Mouse (Mus musculus): ENCODE measurements around the gene Gpa33.

DNA sequence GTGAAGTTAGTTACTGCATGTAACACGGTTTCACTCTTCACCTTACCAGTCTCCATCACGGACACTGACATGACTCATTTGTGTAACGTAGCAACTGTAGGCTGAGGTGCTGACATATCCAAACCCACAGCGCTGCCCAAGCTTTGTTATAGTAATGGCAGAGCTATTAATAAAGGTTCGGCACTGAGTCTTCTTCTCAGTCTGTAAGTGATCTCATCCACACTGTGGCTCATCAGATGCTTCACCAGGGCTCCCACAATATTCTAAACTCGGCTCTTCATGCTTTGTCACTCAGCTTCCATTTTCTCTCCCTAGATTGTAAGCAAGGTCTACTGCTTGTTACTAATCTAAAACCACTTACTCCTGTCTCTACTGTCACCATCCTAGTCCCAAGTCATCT lies 79.3 kb downstream of the Gpa33 start:
- TF ChIP-seq CTCF (IDR thresholded peaks at IDR 0.05; ENCODE audit: control insufficient read depth, insufficient read depth, low read length) (no peak), POLR2A (IDR thresholded peaks at IDR 0.05; ENCODE audit: borderline replicate concordance, control insufficient read depth, low read depth, low read length) (no peak)

Data from bone marrow, adult 2 months (tissue).